Mouse (Mus musculus): ENCODE measurements around the gene Dab2ip. TPM values are rescaled to one million over a fixed set of nuclear protein-coding genes. Genes with fewer than 3 reads are reported as not detected.

Dab2ip gene
- total RNA-seq, 2 experiments from 2014 or later = 40.1 to 40.7 TPM

GRCm38 (mm10) chr2:35718003-35718500 lies 160.0 kb downstream of the Dab2ip start:
- no peak for DNase-seq

GRCm38 (mm10) chr2:35718662-35719061 lies 160.6 kb downstream of the Dab2ip start:
- no peak for DNase-seq

DNA sequence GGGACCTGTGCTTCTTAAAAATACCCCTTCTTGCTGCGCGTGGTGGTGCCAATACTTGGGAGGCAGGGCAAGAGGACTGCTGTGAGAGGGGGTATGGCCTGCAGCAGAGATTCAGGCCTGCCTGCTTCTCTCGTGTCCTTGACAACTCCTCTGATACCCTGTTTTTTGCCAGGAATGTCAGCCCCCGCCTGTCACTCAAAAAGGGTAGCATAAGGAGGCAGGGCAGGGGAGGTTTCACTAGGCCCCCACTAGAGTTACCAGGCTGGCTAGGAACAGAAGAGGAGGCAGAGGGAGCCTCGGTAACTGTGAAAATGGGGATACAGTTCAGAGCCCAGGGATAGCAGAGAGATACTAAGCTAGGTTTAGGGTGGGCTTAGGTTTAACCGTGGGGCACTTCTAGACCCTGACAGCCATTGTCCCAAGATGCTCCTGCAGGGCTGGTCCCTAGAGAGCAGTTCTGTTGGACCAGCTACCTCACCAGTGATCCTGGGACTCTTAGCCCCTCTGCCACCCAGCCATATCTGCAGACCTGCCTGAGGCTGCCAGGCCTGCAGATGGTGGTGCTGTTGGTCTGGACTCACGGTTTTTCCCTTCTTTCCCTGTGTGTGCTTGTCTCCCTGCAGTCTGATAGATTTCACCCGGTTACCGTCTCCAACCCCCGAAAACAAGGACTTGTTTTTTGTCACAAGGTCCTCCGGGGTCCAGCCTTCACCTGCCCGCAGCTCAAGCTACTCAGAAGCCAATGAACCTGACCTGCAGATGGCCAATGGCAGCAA lies 161.4 kb downstream of the Dab2ip start:
- DNase-seq = no peak

DNA sequence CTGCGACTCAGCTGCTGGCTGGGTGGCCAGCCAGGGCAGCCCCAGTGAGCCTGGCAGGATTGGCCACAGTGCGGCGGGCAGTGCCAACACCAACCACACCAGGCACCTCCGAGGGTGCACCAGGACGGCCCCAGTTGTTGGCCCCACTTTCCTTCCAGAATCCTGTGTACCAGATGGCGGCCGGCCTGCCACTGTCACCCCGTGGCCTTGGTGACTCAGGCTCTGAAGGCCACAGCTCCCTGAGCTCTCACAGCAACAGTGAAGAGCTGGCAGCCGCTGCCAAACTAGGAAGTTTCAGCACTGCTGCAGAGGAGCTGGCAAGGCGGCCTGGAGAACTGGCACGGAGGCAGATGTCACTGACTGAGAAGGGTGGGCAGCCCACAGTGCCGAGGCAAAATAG lies 162.0 kb downstream of the Dab2ip start:
- DNase-seq = peak; percentile 79

DNA sequence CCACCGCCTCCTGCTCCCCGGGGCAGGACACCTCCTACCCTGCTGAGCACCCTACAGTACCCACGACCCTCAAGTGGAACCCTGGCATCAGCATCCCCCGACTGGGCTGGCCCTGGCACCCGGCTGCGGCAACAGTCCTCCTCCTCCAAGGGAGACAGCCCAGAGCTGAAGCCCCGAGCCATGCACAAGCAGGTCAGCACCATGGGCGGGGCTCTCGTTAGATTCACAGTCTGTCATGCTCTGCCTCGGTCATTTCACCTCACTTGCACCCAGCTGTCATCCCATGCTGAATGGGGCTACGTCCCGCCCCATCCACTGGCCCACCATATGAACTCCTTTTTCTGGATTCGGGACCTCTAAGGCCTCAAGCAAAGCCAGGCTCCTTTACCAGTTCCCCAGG lies 162.5 kb downstream of the Dab2ip start:
- DNase-seq = no peak

- DNase-seq = no peak
Measured at GRCm38 (mm10) chr2:35720956-35721355, 162.9 kb downstream of the Dab2ip start.

DNA sequence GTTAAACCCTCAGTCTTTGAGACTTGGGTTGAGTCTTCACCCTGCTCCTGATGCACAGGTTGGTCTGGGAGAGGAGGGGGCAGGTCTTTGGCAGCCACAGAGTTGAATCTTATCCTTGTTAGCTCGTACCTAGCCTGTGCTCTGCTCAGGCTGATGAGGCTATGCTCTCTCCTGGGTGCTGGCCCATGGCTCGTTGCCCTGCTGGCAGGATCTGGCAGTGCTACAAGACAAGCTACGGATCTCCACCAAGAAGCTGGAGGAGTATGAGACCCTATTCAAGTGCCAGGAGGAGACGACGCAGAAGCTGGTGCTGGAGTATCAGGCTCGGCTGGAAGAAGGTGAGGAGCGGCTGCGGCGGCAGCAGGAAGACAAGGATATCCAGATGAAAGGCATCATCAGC lies 164.8 kb downstream of the Dab2ip start:
- no peak for DNase-seq

- no peak for DNase-seq
Measured at GRCm38 (mm10) chr2:35723267-35723666, 165.2 kb downstream of the Dab2ip start.

DNA sequence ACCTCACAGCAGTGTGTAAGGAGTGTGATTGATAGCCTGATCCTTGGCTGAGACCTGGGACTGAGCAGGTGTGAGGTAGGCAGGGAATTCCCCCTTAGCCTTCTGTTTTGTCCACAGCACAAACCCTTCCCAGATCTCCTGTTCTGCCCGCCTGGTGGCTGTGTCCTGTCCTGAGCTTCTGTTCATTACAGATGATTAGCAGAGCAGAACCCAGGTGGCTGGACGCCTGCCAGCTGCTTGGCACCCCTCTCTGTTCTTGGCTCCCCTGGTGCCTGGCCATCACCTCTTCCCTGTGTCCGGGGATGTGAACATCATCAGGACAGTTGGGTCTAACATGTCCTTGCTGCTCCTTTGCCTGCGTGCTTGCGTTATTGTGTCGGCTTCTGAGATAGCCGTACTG lies 165.6 kb downstream of the Dab2ip start:
- DNase-seq = no peak

- DNase-seq = no peak
Measured at GRCm38 (mm10) chr2:35728633-35729032, 170.6 kb downstream of the Dab2ip start.

DNA sequence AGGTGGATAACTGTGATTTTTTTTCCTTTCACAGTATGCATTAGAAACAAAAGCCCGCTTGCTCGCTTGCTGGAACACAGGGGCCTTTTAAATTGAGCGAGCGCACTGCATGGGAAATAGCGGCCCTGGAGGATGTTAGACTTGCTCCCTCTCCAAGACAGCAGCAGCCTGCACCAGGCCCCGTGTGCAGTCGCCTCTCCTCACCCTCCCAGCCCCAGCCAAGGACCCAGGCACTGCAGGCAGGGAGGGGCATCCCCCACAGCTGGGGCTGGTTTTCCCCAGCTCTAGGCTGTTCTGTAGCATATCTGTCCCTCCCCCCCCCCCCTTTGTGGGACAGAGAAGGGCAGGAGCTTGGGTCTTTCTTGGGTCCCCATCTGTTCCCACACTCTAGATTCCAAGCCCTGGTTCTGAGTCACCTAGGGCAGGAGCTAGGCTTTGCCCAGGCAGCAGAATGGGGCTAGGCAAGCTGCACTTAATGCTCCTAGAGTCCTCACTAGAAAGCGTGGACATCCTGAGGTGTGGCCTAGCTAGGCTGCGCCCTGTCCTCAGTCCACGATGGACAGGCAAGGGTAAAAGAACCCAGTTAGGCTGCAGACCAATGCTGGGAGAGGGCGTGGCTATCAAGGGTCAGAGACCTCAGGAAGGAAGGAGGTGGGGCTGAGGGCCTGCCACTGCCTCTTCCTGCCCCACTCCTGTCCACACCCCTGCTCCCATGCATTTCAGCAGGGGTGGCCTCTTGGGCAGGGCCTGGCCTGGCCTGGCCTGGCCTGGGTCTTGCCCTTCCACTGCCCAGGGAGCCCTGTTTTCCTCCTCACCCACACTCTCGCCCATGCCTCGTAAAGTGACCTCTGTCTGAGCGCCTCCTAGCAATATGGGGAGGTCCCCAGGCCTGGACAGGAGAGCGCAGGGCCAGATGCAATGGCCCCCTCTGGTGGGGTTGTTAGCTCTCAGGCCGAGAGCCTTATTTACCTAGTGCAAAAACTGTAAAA lies 171.3 kb downstream of the Dab2ip start:
- peak; percentile 69 for DNase-seq

- DNase-seq = no peak
Measured at GRCm38 (mm10) chr2:35731671-35732449, 173.8 kb downstream of the Dab2ip start.

DNA sequence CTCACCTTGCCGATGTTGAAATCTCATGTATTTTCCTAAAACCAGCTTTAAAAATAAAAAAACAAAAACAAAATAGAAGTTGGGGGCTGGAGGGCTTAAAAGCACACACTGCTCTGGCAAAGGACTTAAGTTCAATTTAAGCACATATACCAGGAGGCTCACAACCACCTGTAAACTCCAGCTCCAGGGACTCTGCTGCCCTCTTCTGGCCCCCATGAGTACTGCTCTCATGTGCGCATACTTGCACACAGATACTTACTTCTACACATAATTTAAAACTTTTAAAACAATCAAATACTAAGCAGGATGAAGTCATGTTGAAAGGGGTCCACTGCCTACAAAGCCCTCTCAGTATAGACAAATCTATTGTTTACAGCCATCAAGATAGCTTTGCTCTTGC lies 176.9 kb downstream of the Dab2ip start:
- DNase-seq = no peak

- DNase-seq = no peak
Measured at GRCm38 (mm10) chr2:35736061-35736460, 178.0 kb downstream of the Dab2ip start.

DNA sequence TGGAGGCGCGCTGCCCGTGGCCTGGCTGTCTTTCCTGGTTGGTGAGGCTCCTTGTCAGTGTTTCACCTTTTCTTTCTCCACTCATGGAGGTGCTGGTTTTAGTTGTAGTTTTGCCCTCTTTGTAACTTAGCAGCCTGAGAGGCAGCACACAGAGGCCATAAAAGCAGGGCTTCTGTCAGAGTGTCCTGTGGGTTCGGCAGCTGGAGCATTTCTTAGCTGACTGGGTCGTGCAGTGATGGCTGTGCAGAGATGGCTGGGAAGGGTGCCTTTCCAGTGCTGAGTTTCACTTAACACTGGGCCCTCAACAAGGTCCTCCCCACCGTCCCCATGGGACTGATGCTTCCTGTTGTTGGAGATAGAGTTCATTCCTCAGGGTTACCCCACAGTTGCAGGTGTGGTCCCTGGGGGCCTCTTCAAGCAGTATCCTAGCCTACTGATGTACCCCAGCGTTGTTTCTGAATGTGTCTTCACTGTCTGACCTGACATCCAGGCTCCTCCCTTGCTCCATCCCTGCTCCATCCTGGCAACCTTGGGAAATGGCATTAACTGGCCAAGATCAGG lies 179.5 kb downstream of the Dab2ip start:
- DNase-seq = no peak

DNA sequence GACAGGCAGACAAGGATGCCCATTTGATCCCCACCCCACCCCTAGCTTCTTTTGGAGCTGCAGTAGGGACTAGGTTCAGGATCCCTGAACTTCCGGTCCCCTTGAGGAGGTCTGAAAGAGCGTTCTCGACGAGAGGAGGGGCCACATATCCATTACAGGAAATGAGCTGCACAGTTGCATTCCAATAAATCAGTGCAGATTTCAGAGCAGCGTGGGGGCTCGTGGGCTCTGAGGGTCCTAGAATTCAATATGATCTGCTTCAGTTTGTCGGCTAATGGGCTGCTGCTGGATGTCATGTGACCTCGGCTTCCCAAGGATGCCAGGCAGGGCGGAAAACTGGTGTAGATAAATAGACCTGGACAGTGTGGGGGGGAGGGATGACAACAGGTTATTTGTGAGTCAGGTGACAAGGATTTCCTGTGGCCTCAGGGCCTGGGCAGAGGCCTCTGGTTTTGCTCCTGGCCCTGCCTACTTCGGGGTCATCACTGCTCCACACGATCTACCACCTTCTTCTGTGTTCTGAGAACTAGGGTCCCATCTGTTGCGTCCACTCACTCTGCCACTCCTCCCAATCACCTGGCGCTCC lies 181.7 kb downstream of the Dab2ip start:
- no peak for DNase-seq

DNA sequence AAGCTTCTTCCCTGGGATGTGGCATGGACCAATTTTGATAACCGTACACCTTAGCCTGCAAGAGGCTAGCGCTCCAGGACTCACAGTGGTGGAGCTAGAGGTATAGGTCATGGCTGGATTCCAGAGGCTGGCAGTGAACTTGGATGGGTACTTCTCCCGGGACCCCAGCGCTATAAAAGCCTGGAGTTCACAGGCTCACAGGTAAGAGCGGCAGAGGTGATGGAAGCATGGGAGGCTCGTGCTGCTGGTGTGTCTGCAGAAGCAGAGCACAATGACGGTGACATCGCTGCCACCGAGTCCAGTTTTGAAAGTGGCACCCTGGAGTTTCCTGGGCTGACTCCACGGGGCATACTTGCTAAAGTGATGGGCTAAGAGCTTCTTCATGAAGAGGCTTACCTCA lies 187.8 kb downstream of the Dab2ip start:
- DNase-seq = no peak

DNA sequence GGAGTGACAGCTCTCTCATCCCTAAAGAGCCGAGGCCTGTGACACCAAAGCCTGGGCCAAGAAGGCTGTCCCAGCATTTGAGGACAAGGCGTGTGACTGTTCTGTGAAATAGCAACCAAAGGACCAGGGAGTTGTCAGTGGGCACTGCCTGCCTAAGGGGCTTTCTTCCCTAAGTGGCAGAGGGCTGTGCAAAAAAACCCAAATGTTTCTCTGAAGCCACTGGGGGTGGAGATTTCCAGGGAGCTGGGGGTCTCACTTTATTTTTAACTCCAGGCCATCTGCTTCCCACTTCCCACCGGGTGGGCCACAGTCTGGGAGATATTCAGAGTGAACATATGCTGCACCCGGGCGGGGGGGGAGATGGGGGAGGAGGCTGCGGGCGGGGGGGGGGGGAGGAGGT lies 188.6 kb downstream of the Dab2ip start:
- no peak for DNase-seq

GRCm38 (mm10) chr2:35747371-35748035 lies 189.4 kb downstream of the Dab2ip start:
- DNase-seq = no peak

DNA sequence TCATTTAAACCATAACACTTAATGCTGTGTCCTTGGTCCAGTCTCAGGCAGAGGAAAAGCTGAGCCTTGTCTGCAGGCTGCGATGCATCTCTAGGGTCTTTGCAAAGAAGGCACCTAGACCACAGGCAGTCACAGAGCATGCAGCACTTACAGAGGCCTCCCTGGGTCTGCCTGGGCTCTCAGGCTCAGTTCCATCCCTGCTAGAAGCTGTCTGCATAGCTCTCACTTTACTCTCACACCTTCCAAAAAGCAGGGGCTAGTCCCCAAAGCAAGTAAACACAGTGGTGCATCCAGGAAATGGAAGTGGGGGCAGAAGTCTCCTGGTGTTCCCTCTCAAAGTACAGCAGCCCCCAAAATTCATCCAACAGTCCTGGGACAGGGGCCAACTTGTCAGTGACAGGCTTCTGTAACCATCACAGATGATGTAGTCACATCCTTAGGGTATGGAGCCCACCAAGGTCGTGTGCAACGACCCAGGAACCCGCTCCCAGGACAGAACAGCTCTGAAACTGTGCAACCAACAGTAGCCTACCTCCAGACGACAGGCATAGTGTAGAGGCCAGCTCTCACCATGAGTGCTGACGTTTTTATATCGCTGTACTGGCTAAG lies 192.6 kb downstream of the Dab2ip start:
- no peak for DNase-seq
